Mouse (Mus musculus) spleen, postnatal 36 days (tissue): ENCODE data around the gene Prss36.

ENCODE experiments used
- DNase-seq, 2 experiments: peaks; one replicate each; pipeline ENCODE4 v3.0.0; 2022; ENCODE audit warnings: low spot score in 2 of 2, mixed read lengths in 1 of 2

Prss36 gene

DNA sequence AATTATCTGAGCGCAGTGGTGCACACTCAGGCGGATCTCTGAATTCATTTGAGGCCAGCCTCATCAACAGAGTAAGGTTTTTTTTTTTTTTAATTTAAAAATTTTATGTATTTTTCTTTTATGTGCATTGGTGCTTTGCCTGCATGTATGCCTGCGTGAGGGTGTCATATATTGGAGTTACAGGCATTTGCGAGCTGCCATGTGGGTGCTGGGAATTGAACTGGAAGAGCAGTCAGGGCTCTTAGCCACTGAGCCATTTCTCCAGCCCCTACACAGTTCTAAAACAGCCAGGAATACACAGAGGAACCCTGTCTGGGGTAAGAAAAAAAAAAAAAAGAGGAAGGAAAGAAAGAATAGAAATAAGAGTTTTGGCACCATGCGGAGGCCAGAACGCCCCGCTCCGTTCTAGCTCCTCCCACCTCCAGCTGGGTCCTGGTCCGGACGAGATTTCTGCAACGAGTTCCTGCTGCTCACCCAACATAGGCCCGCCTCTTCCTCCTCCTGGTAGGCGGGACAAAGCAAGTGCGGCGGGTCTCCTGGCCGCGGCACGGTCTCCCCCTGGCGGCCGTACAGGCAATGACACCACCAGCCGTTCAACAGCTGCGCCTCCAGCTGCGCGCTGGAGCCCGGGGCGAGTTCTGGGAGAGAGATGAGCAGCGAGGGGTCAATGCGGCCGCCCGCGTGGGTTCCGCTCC, 11.3 kb downstream of the Prss36 start:
- DNase-seq = peak; percentile 96

DNA sequence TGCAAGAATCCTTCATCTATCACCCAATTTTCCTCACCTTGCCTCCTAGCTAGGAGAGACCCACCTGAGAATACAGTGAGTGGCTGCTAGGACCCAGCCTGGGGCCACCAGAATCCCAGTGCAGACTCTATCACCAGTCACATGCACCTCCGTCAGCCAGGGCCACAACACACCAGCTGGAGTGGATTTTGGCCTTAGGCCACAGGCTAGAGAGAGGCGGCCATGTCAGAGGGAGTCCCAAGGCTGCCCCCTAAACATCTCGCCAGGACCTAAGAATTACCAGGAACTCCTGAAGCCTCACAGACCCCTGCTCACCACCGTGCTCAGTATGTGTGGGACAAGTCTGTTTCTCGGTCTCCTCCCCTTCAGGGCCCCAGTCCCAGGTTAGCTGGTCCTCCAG, 12.4 kb downstream of the Prss36 start:
- no peak for DNase-seq

DNA sequence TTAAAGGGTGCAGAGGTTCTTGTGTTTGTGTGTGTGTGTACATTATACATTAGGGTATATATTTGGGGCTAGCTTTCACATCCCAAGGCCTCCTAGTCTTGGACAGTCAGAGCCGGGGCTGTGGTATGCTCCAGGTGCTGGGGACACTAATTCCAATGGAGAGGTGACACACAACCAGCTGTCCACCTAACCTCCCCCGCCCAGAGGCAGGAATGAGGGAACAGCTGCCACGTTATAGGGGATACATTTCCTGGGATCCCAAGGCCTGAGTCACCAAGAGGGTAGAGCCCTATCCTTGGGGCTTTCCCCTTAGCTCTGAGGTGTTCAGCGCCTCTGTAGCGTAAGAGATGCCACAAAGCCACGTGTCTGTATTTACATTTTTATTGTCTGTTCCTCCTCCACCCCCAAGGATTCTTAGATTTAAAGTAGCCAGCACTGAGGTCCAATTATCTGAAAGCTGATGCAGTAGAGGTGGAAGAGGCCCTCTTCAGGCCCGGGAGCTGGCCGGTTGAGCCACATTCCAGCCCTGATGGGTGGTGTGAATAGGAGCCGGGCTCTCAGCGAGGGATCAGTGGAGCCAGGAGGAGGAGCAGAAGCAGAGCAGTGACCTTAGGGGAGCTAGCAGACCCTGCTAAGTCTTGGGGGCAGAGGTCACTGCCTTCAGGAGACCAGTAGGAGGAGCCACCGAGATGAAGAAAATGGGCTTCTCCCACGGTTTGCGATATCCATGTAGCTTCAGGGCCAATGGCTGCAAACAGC, 14.1 kb downstream of the Prss36 start:
- no peak for DNase-seq

DNA sequence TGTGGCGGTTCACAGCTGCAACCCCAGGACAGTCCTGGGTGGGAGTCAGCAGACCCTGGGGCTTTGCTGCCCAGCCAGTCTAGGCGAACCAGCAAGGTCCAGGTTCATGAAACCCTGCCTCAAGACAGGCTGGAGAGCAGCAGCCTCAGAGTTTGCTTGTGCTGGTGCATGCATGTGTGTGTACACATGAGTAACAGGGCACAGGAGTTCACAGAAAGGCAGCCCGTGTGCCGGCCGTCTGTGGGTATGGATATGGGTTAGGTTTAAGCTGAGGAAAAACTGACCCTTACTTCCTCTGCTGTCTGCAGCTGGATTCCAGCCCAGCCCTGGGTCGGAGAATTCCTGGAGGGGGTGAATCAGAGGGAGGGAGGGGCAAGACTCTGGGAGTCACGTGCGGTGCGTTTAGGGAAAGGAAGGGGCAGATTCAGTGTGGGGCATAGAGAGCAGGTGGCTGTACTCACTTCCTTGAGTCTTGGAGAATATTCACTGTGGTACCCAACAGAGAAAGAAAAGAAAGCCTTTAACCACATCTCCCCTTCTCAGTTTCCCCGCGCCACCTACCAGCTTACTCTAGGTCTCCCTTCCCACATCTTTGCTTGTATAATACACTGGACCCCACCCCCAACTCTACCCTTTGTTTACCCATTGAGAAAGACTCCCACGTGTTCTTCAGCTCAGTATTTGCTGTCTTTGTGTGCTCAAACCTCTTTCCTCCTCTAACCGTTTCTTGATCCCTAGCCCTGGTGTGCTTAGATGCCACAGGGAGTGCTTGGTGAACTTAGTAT, 15.0 kb downstream of the Prss36 start:
- DNase-seq = no peak

DNA sequence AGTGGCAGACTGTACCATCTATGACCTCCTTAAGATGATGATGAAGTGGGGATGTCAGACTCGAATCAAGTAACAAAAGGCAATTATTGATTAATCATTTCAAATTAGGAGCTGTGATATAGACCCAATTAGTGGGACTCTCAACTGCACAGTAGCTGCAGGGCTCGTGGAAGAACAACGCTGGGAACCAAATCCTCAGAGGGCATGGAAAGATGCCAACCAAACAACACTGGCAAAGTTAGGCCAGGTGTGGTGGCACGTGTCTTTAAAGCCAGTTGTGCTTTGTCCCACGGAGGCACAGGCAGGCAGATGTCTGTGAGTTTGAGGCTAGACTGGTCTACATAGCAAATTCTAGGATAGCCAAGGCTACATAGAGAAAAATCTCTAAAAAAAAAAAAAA, 15.9 kb downstream of the Prss36 start:
- DNase-seq = no peak

DNA sequence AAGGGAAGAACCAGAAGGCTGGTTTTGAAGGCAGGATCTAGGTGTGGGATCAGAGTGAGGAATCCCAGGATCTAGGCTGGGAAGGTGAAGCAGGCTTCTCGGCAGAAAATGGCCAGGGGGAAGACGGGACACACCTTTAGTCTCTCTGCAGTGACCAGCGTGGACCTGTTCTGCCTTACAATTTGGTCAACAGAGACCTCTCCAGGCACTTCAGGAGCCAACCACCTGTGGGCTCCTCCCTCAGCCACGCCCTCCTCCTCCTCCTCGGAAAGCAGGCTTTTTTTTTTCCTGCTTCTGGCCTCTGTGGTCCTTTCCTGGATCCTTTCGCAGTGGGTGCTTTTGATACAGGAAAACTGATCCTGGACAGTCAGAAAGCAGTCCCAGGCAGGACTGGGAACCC, 16.6 kb downstream of the Prss36 start, which contains the start of gene Prss8:
TSS of gene Prss8 (minus strand) at position 182 of the 400 bp plus-strand sequence.
- no peak for DNase-seq

DNA sequence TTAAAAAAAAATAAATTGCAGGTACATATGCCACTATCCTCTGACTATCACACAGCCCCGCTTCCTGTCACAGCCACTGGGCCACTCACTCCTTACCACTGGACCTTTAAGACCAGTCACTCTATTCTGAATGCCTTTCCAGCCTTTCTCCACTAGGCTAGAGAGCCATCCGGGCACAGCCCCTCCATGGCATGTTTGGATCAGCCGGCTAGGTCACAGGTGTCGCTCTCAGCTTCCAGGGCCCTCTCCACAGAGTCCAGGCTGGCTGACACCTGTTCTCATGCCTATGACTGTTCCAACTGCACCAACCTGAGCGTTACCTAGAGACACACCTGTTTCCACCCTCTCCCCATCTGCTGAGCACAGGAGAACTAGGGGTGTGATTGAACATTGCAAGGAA, 17.9 kb downstream of the Prss36 start:
- DNase-seq = no peak

DNA sequence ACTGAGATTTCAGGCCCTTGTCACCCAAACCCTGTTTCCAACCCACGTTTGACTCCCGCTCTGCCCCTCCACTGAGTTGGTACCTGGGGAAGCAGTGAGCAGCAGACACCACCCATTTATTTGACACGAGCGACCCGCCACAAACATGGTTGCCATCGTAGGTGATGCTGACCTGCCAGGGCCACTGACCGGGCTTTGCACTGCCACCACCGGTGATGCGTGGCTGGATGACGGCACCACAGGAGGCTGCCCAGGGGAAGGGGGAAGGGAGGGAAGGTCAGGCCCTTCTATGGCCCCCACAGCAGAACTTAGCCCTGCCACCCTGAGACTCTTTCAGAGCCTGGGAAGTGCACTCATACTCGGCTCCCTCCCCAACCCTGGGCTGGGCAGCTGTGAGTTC, 18.8 kb downstream of the Prss36 start:
- DNase-seq = no peak

DNA sequence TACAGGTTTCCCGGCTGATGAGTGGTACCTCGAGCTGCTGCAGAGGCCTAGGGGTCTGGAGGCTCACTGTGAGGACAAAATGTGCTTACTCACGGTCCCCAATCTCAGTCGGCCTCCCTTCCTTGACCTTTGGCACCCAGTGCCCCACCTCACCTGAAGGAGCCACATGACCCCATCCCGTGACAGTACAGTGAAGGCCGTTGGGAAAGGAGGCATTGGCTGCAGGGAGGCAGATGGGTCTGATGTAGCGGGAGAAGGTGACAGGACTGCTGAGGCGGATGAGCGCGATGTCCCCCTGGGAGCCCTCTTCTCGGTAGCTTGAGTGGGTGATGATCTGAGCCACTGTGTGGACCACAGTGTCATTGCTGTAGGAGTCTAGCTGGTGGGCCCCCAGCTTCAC, 19.7 kb downstream of the Prss36 start:
- DNase-seq = no peak

DNA sequence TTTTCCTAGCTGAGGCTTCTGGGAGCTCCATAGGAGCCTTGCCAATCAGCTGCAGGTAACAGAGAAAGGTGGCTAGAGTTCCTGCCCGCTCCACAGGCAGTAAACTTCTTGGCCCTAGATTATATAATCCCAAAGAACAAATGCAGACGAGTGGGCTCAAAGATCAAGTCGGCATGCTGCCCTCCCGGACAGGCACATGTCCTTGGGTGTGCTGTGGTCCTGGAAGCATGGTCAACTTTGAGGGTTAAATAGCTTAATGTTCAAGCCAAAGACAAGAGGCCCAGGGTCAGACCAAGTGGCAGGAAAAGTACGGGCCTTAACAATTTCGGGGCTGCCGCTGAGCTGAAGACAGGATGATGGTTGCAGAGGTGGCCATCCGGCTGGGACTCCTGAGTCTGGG, 20.5 kb downstream of the Prss36 start:
- no peak for DNase-seq

DNA sequence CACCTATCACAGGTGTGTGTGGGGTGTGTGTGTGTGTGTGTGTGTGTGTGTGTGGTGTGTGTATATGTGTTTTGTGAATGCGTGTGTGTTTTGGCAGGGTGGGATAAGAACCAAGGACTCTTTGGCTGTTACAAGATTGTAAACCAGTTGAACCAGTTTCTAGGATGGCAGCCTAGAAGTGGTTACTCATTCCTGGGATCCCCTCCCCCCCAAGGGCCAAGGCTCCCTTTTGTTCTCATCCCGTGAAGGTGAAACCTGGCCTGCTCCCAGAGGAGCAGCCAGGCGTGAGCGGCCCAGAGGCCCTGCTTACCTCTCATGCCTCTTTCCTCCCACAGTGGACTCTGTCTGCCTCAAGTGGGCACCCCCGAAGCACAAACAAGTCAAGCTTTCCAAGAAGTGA, 21.3 kb downstream of the Prss36 start:
- no peak for DNase-seq

DNA sequence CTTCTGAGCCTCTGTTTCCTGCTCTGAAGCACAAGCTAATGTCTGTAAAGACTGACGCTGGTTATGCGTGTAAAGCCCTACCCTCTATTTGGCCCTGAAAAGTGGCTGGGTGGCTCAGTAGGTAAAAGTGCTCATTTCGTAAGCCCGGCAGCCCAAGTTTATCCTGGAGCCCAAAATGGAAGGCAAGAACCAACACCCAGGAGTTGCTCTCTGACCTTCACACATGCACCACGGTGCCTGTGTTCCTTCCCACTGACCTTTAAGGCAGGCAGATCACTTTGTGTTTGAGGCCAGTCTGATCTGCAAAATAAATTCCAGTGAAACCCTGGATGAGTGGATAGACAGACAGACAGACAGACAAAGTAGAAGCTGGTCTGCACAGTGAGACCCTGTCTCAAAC, 22.8 kb downstream of the Prss36 start:
- DNase-seq = no peak

DNA sequence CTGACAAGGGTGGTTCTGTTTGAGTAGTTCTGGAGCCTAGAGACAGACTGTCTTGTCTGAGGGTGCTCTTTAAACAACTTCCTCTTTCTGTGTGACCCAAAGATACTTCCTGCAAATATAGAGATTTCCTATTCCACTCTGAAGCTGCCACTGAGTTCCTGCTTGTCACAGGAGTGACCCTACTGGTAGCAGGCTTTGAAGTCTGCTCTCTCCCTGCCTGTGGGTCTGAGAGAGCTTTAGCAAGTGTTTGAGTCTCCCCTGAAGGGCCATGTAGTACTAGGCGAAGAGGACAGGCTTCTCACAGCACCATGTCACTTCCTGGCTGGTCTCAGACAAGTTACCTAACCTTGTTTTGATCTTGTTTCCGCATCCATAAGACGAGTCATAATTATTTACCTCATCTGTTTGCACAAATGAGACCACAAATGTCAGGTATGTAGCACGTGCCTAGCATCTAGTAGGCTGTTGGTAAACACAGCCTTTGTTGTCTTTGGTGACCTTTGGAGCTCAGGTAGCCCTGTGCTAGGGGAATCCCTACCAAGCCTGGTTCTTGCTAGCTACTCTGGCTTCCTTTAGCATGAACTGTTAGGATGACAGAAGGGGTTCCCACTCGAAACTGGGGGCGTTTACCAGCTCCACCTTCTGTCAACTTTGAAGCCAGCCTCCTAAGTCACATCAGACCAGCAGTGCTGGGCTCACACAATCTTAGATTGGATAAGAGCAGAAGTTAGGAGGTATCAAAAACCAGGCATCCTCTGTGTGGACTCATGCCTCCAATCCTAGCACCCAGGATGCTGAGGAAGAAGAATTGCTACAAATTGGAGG, 23.9 kb downstream of the Prss36 start:
- DNase-seq = peak; percentile 51 to 61

DNA sequence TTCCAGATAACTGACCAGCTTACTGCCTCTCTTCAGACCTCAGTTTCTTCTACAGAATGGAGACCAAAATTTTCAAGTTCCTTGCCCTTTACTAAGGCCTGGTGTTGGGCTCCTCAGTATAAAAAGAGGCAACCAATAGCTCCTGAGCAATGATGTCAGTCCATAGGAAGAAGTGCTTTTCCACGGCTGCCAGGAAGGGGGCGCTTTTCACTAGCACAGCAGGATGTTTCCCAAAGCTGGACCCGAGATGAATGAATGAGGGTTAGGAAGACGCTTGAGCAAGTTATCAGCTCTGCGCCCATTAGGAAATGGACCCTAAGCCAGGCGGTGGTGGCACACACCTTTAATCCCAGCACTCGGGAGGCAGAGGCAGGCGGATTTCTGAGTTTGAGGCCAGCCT, 25.0 kb downstream of the Prss36 start:
- DNase-seq = peak in 1 of 2 experiments; percentile 33

DNA sequence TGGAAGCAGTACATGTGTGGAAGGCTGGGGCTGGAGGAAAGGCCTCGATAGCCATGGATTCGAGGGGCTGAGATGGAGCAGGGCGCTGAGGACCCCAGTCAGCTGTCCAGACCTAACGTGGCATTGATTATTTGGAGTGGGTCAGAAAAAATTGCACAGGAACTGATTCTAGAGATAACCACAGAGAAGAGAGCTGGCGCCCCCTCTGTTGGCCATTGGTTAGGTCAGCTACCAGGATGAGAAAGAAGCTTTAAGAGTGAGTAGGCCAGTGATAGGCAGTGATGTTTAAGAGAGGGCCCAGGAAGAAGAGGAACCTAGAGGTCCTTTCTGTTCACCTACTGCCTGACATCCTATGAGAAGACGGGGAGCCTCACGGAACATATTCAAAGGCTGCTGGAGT, 27.2 kb downstream of the Prss36 start:
- DNase-seq = no peak

DNA sequence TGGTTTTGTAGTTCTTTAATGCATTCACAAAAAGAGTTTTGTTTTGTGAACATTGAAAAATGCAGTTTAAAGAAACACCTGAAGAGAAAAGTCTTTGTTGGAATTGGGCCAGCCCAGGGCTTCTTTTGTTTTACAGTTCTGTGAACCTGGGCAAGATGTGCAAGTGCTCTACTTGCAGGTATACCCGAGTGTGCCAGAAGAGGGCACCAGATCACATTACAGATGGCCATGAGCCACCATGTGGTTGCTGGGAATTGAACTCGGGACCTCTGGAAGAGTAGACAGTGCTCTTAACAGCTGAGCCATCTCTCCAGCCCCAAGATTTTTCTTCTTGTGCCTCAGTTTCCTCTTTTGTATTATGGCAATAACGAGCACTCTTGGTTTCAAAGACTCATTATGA, 28.3 kb downstream of the Prss36 start:
- peak; percentile 52 to 59 for DNase-seq

DNA sequence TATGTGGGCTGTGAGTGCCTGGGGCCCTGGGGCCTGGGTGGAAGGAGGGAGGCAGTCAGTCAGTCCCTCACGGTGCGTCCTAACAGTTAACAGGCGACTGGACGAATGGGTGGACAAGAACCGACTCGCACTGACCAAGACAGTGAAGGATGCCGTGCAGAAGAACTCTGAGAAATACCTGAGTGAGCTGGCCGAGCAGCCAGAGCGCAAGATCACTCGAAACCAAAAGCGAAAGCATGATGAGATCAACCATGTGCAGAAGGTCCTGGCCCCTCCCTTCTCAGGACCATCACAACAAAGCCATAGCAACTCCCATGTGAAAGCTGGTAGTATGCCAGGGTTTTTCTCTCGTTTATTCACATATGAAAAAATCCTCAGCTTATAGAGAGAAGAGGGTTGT, 31.2 kb downstream of the Prss36 start:
- DNase-seq = no peak

DNA sequence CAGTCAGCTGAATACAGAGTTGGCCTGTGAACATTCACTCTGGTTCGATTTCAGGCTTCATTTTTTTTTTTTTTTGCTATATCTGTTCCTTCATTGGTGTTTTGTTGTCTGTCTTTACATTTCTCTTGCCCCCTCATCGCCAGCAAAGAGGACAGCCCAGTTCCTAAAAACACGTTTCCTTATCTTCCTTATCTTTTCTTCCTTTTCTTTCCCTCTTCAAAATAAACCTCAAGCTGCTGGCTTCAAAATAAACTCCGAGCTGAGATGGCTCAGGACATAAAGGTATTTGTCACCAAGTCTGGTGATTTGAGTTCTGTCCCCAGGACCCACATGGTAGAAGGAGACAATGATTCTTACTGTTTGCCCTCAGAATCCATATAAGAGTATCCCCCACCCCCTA, 33.6 kb downstream of the Prss36 start:
- DNase-seq = no peak

DNA sequence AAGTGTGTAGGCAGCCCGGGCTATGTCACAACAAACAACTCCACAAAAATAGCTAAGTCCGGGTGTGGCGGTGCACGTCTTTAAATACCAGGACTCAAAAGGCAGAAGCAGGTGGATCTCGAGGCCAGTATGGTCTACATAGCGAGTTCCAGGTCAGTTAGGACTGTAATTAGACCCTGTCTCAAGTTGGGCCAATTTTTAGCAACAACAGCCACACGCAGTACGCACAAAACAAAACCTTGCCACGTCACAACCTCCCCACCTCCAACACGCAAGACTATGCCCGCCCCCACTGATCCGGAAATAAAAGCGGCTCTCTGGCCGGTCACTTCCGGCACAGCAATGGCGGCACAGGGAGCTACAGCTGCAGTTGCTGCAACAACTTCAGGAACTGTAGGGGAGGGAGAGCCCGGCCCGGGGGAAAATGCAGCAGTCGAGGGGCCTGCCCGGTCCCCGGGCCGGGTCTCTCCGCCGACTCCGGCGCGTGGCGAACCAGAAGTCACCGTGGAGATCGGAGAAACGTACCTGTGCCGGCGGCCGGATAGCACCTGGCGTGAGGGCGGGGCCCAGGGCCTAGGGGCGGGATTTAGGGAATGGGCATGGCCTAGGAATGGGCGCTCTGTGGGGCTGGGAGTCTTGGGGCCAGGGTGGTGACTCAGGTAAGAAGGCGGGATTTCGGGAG, 34.2 kb downstream of the Prss36 start, which contains the start of gene Kat8:
TSS of gene Kat8 (plus strand) at position 327 of the 682 bp plus-strand sequence.
- peak; percentile 82 to 85 for DNase-seq

DNA sequence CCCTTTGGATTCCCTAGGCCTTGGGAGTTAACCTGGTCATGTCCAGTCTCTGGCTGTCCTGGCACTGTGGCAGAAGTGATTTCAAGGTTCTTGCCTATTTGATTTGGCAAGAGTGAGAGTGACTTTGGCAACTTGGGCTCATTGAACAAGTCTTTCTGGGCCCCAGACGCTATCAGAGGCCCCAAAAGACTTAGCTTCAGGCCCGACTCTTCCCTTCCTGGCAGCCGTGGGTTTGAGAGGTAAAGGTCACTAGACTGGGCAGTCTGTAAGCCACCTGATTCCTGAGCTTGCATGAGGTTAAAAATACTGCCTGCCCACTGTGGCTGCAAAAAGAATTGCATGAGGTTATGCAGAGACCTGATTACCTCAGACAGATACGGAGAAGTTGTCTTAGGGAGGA, 37.9 kb downstream of the Prss36 start:
- no peak for DNase-seq

DNA sequence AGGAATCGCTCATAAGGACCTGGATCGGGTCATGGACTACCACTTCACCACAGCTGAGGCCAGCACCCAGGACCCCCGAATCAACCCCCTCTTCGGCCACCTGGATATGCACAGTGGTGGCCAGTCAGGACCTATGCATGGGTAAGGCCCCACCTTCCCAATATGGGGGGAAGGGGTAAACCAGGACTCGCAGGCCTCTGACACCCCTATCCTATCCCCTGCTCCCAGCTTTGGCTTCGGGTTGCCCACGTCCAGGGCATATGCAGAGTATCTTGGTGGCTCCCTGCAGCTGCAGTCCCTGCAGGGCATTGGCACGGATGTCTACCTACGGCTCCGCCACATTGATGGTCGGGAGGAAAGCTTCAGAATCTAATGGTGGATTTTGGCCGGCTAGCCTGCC, 38.6 kb downstream of the Prss36 start:
- DNase-seq = no peak
